Mouse (Mus musculus) G1E (cell line): ENCODE measurements around the gene Shank2.

Source experiments
- CTCF ChIP-seq: IDR thresholded peaks from 2 replicates; pipeline ENCODE4 v1.5.1; 2012; ENCODE audit warnings: low read depth, low read length, inconsistent platforms, mixed read lengths
- TAL1 ChIP-seq: conservative IDR thresholded peaks from 2 replicates; pipeline ENCODE4 v1.6.1; 2012; ENCODE audit warnings: low read depth, low read length, inconsistent platforms, mixed read lengths

- no peak for TF ChIP-seq TAL1
- TF ChIP-seq CTCF, result no peak
Measured at GRCm38 (mm10) chr7:144175025-144175424, 173.3 kb downstream of the Shank2 start.
